Mouse (Mus musculus): ENCODE measurements around the gene Wdr49.

The Wdr49 gene

DNA sequence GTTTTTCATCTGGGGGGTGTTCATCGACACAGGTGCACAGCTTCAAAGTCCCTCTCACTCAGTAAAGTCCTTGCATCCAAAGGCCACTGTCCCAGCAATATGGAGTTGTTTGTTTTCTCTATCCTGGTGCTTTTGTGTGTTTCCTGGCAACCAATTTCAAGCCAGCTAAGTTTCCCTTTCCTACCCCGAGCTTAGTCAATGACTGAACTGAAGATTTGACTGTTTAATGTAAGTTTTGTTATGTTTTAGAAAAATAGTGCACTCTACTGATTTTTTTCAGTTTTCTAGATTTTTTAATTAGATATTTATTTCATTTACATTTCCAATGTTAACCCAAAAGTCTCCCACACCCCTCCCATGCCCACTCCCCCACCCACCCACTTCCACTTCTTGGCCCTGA lies at the start of gene Wdr49:
Gene Wdr49, minus strand, starts transcription at position 101 of the 400 bp plus-strand sequence.
- DNase-seq, result no peak

DNA sequence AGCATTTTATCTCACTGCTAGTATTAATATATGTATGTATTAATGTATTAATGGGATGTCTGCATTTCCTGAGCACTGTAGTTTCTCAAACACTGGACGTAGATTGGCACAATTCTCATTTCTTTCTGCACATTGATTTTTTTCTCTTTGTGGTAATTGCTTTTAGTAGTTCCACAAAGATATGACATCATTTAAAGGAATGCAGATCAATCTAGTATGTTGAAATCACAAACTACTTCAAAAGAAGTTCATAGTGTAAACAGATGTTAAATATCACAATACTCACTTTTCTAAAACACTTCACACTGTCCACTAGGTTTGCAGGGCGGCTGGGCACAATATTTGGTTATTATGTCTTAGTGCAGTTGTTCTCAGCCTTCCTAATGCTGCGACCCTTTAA lies 49.1 kb upstream of the Wdr49 start:
- no peak for DNase-seq

DNA sequence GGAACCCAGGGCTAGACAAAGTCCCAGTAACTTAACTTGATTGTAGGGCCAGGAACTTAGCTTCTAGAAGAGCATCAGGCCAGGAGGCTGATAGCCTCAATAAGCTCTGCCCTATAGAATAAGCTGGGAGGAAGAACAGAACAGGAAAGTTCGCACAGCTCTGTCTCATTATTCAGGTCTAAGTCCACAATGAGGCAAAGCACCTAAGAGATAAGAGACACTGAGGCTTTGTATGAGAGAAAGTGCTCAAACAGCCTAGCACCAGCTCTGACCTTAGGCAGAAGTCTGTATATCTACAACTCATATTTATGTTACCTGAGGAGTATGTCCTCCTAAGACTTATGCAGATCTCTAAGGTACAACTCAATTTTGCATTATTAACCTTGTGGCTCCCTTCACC lies 40.6 kb upstream of the Wdr49 start:
- DNase-seq, result no peak

DNA sequence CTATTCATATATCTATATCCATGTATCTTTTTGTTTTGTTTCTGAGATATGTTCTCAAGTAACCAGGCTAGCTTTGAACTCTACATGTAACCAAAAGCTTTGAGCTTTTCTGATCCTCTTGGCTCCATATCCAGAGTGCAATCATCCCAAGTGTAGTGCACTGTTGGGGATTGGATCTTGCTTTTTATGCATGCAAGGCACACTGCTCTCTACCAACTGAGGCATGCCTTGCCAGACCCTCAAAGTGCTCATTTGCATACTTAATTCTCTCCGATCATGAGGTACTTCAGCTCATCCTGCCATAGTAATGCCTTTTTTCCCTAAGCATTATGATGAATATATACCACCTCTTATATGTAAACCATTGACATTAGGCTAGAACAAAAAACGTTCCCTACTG lies 39.4 kb upstream of the Wdr49 start:
- DNase-seq, result no peak

DNA sequence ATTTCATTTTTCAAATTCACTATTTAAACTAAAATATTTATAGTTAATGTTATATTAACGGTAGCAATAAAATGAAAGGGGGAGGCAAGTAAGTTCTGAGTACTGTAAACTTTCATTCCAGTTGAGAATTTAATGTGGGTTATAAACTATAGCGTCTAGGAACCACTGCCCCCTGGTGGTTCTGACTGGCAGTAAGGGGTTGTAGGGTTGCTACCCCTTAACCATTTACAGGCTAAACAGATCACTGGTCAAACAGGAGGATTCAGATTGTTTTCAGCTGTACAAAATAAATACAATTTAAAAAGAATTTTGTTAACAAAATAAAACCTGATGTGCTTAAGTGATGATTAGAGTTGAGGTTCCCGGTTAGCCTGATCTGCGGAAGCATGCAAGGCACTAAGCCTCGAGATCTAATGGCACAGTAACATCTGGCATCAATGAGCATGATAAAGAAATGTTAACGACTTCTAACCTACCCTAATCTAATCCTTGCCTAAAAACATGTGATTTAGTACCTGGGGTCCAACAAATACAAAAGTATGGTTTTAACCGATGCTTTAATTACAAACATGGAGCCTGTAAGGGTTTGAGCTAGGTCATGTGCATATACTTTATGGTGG lies 35.8 kb upstream of the Wdr49 start:
- DNase-seq, result peak; percentile 30

DNA sequence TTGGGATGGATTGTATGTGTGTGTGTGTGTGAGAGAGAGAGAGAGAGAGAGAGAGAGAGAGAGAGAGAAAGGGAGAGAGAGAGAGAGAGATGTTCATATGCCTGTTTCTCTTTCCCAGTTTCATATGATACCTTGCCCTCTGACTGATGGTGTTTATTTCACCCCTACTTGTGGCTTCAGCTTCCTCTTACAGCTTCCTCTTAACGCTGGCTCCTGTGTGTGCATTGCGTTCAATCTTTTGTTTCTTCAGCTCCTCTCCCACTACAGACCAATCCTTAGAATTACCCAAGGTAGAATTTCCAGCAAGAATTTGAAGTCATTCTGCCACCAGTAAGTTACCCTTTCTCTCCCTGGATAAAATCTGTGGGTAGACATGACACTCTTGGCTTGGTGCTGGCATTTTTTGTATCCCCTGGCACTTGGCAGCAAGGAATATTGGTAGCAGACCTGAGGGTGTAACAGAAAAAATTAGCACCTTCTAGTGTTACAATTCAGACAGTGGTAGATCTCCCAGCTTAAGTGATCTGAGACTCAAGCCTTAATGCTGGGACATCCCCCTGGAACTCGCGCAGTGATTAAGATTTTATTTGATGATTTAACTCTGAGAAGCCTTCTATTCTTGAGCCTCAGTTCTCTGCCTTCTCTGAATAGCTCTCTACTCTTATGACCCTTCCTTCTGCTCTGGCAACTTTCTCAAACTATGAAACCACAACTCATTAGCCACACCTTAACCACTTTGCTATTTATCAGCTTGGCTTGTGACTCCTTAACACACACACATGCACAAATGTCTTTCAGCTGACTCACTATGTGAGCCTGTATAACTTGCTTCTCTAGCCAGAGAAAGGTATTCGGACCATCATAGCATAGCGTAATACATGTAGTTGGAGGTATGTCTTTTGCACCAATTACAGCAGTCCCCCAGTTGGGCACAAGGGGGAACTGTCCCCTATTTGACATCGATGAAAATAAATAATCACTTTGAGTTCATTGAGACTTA lies 17.3 kb upstream of the Wdr49 start:
- no peak for DNase-seq

DNA sequence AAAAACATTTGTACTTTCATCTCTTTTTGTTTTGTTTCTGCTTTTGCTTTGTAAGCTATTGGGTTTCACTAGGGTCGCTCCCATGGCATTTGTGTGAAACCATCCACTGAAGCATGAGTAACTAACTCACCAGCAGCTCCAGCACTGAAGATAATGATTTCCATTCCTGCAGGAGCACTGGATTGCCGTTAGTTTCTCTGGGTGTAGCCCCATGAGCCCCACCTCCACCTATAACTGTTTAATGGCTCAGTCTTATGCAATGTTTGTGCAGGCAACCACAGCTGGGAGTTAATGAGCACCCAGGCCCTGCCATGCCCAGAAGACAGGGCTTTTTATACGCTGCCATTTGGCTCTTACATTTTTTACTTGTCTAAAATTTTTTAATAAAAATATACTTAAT lies 11.0 kb upstream of the Wdr49 start:
- peak; percentile 4 for DNase-seq

DNA sequence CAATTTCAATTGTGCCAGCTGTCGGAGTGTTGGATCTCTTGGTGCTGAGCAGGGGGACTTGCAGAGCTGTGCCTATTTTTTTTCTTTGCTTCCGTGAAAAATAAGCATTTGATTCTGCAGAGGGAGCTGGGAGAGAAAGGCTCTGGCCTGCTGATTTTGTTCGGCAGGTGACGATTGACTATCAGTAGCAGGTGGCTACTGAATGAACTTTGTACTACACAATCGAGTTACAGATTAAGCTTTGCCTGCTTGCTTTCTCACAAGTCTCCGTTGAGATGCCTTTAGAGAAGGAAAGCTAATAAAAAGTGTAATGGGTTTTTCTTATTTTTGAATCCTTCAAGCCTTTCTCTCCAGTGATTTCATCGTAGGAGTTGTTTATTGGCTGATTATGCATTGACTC lies 6.8 kb downstream of the Wdr49 start:
- no peak for DNase-seq

DNA sequence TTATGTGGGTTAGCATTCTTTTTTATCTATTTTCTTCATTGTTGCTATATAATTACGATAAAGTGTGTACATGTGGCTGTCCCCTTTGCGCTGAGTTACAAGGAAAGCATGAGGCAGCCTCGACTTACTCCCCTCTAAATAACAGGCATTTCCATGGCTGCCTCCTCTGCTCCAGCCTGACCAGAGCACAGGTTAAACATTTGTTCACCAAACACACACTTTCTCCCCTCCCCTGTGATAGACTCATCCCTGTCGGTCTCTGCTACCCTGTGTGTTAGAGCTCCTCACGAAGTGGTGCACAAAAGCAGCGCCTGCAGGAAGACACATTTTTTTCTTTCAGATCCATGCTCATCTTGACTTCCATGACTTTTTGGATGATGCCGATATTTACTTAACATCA lies 7.3 kb downstream of the Wdr49 start:
- DNase-seq, result no peak

DNA sequence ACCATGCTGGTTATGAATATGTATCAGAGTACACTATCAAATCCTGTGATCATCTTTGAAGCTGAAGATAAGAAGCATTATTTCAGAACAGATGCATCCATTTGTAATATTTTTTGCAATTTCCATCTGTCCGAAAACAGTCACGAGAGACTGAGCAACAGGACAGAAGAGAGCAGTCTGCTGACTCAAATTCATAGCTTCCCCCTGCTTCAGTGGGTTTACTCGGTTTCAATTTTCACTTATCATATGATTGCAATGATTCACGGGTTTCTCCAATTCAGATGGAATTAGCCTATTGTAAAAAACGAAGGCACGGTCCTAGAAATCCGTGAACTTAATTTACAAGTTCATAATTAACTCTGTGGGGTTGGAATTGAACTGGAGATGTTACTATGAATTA lies 13.8 kb downstream of the Wdr49 start:
- DNase-seq, result no peak

DNA sequence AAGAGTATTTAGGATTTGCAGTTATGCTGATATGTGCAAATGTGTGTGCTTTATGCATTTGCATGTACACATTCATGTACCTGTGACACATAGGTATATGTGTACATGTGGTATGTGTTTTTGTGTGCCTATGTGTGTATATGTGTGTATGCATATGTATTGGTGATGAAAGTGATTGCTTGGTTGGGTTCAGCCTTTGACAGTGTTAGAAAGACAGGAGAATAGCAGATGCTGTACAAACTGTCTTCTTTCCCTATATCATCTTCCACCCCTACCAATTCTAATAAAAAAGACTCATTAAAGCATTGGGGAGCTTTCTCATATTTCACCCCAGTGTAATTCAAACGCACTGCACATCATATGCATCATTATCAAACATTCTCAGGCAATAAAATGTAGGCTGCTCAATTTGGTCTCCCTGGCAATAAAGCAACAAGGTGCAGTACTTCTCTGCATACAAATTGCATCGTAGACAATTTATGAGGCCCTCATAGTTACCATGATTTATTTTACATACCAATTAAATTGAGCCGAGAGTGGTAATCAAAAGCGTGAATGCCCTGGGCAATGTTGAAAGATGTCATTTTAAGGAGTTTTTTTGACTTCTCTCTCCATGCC lies 51.3 kb downstream of the Wdr49 start:
- DNase-seq, result no peak

DNA sequence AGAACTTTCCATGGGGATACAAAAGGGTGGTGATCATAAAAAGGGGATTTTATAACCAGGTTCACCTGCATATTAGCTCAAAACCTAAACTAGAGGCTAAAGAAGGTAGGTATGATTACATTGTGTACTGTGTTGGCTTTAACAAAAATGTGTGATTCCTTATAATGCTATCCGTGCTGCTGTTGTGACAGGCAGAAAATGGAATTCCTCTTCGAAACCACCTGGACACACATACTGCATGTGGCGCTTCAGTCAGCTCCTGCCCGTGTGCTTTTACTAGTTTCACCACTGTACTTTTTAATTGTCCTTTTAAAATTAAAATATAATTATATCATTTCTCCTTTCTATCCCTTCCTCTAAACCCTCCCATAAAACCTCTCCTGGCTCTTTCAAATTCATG lies 86.0 kb downstream of the Wdr49 start:
- DNase-seq, result no peak

DNA sequence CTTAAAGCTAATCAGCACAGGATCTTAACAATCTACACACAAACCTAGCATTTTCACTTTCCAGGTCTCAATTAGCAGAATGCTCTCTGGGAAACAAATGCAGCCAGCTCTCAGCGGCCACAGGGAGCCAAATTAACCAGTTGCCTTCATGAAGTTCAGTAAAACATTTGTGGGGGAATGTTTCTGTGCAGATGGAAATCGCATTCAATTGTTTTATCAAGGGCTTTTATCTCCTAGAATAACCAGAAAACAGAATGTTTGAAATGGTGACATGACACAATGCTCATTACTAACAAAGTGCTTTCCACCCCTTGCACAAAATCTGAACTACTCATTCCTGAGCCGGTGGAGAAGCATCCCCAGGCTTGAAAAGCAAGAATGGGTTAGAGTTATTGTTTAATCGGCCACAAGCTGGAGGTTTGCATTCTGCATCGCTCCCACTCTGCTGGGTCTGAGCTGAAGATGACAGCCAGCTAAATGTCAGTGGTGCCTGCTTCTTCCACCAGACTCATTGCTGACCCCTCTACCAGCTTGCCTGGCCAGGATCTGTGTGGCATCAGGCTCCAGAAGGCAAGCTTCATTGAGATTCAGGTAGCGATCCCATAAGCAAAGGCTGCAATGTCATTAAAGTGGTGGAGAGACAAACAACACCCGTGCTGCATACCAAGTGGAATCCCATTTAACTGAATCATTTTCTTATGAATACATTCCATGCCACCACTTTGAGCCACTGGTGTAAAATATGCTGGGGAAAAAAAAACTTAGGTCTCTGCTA lies 86.6 kb downstream of the Wdr49 start:
- DNase-seq, result no peak

DNA sequence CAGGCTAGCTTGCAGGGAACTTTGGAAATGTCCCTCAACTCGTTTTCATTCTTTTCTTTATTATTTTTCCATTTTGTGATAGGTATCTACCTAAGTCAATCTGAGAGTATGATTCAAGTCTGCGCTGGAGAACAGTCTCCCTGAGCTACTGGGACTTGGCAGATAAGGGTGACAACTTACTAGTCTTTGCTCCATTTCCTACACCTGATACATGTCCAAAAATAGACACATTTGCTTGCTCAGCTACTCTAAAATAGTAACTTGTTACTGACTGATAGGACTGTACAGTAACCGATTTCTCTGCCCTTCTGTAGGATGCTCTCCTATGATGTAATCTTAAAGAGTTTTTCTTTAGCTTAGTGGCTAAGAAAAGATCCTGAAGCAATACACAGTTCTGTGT lies 87.5 kb downstream of the Wdr49 start:
- DNase-seq, result no peak

DNA sequence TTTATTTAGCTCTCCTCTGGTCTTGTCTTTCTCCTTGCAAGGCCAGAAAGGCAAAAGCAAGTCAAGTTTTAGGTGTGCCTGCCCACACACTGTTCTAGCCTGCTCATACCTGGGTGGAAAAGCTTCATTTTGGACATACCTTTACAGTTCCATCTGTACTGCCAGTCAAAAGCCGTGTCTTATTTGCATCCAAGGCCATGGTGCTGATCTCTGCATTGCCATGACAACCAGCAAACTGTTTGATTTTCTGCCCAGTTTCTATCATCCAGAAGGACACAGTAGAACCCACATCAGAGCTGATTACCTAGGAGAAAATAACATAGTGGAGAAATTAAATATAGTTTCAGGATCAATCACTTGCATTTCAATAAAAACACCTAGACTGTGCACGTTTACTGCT lies 100.2 kb downstream of the Wdr49 start:
- no peak for DNase-seq

DNA sequence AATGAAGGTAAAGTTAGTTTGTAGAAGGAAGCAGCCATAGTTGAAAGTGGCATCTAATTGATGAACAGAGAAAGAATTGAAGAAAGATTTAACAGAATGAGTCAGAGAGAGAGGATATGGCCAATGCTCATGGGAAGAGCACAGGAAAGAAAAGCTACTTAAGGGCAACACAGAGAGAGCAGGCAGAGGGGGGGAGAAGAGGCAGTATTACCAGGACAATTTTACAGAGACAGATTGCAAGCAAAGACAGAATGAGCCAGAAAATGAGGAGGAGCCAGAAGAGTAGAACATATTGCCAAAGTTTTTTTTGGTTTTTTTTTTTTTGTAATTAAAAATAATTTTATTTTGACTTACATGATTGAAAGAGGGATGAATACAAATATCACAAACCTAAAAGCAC lies 128.0 kb downstream of the Wdr49 start:
- DNase-seq, result no peak

DNA sequence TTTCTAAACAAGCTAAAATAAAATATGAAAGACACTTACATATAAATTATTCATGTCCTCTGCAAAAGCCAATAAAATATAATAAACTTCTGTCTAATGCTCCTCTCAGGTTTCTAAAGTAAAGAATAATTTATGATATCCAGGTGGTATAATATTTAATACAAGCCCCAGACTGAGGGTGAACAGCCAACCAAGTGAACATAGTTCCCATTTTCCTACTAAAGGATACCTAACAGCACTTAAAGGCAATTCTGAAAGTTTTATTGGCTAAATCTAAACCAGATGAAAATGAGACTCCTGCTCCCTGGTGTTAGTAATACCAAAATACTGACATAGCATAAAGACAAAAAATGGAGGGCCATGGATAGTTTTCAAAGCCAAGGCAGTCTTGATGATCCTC lies 144.8 kb downstream of the Wdr49 start:
- no peak for DNase-seq

DNA sequence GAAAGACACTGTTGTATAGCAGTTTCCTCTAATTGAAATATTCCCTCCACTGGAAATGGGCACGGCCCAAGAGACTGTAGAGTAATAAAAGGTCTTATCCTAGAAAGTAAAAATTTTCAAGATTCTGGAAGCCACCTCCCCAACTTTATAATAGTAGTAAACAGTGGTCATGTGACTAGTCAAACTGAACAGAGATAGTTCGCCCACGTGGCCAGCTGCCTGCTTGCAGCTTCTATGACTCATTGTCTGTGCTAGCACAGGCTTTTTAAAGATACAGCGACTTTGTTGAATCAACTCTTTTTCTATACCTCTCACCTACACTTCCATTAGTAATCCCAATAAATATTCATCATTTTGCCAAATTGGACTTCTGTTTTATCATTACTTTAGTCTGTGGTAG lies 161.0 kb downstream of the Wdr49 start:
- DNase-seq, result no peak

DNA sequence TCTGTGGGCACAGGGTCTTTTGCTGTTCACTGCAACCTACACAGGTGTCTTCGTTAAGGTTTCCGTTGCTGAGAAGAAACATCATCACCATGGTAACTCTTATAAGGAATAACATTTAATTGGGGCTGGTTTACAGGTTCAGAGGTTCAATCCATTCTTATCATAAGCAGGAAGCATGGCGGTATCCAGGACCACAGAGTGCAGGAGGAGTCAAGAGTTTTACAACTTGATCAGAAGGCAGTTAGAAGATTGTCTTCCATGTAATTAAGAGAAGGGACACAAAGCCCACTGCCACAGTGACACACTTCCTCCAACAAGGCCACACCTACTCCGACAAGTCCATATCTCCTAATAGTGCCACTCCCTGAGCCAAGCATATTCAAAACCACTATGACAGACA lies 173.1 kb downstream of the Wdr49 start:
- no peak for DNase-seq

DNA sequence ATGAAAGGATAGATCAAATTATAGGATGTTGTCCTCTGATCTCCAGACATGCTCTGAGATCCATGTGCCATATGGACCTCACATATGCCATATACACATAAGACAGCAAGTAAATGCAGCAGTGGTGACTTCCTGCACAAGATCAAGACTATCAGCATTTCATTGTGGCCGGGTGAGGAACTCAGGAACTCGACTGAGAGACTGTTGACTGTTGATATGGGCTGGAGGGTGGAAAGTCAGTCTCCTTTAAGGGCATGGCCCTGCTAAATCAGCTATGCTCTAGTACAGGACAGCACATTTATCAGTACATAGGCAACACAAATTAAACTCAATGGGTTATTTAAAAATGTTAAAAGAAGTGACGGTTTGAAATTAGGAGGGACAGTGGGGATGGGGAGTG lies 173.7 kb downstream of the Wdr49 start:
- no peak for DNase-seq

DNA sequence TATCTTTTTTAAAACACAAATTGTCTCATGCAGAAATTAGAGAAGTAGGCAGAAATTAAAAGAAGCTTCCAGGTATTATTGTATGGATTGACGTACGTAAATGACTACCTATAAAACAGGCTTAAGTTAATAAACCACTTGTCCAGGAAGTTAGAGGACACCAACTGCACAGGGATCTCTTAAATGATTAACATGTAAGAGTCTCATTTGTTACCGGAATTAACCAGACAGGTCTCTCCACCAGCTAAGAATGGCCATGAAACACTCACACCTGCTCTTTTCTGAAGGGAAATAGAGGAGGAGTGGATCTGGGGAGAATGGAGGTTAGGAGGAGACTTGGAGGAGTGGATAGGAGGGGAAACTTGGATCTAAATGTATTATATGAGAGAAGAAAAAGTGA lies 176.4 kb downstream of the Wdr49 start:
- DNase-seq, result no peak

DNA sequence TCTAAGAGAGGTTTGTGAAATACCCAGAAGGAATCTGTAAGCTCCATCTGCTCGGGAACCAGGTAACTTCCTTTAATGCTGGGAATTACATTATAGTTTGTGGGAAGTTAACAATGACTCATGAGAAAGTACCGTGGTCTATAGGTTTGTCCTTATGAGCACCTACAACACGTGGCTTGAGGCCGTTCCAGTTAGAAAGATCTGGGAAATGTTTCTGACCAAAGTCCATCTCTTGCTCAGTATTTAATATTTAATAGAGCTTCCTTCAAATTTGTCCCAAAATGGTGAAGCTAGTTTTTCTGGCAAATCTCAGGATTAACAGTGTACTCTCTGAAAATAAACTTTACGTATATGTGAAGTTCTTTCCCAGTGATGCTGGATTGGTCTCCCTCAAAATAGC lies 177.3 kb downstream of the Wdr49 start:
- no peak for DNase-seq

DNA sequence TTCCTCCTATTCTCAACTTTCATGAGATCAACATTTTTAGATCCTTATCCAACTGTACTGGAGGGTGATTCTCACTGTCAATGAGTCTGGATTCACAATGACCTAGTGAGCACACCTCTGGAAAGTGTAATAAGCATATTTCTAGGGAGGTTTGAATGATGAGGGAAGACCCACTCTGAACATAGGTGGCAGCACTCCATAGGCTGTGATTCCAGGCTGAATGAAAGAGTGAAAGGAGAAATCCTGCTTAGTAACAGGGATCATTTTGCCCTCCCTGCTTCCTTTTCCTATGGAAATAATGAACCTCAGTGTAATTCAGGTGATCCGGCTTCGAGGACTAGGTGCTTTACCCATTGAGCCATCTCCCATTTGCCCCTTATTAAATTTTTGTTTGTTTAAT lies 180.9 kb downstream of the Wdr49 start:
- DNase-seq, result no peak
